Mouse (Mus musculus) midbrain, embryonic 16.5 days (tissue): ENCODE measurements around the gene Tubb4b. TPM values are rescaled to one million over a fixed set of nuclear protein-coding genes. Genes with fewer than 3 reads are reported as not detected.
"Not testable (repeated sequence)": the region's sequence is repeated elsewhere in the genome, so short reads cannot be mapped to it uniquely, and the experiment has no call there.

Experiments used
- ATAC-seq: fragments of 200-750 bp; cut with Nextera tagmentation; 2 replicates; pipeline ENCODE4 v1.8.0; 2017; ENCODE audit warnings: moderate TSS enrichment
- H3K27ac ChIP-seq: fragments of 300-500 bp; sonication (generic); 2 replicates; pipeline ENCODE4 v1.5.1; 2014; ENCODE audit warnings: mild to moderate bottlenecking, low read length, mixed read lengths
- H3K27me3 ChIP-seq: fragments of 300-500 bp; sonication (generic); 2 replicates; pipeline ENCODE4 v1.6.1; 2014; ENCODE audit warnings: low read depth, low read length, mixed read lengths; ENCODE audit not compliant: control insufficient read depth, insufficient read depth
- H3K36me3 ChIP-seq: fragments of 300-500 bp; sonication (generic); 2 replicates; pipeline ENCODE4 v1.6.1; 2014; ENCODE audit warnings: mild to moderate bottlenecking, low read length, moderate library complexity, mixed read lengths; ENCODE audit not compliant: control insufficient read depth, insufficient read depth
- H3K4me1 ChIP-seq: fragments of 300-500 bp; sonication (generic); 2 replicates; pipeline ENCODE4 v1.6.1; 2014; ENCODE audit warnings: mild to moderate bottlenecking, low read length, mixed read lengths; ENCODE audit not compliant: control insufficient read depth, insufficient read depth
- H3K4me2 ChIP-seq: fragments of 300-500 bp; sonication (generic); 2 replicates; pipeline ENCODE4 v1.6.1; 2014; ENCODE audit warnings: mild to moderate bottlenecking, low read length, mixed read lengths
- H3K4me3 ChIP-seq: fragments of 300-500 bp; sonication (generic); 2 replicates; pipeline ENCODE4 v1.5.1; 2014; ENCODE audit warnings: low read depth, mild to moderate bottlenecking, low read length, moderate library complexity, mixed read lengths
- H3K9ac ChIP-seq: fragments of 300-500 bp; sonication (generic); 2 replicates; pipeline ENCODE4 v1.6.1; 2014; ENCODE audit warnings: low read depth, low read length, mixed read lengths
- H3K9me3 ChIP-seq: fragments of 300-500 bp; sonication (generic); replicated peaks from 2 replicates; pipeline ENCODE4 v1.6.1; 2014; ENCODE audit warnings: mild to moderate bottlenecking, low read length, mixed read lengths; ENCODE audit not compliant: control insufficient read depth, poor library complexity, severe bottlenecking
- WGBS: fragments of 180-500 bp; shearing (Covaris S2); extraction: QIAGEN DNeasy Blood & Tissue Kit; methylation state at CpG from one replicate; pipeline ENCODE4 v1.1.7; 2014; 5-methylcytosine and 5-hydroxymethylcytosine counted together
- polyA plus RNA-seq: library from polyadenylated mRNA; unstranded; fragments of >200 nt; fragmentation: Nextera tagmentation; extraction: Ambion mirVana; gene quantifications from 2 replicates; pipeline ENCODE4 v1.2.1, GENCODE M21; 2015

Tubb4b gene
- polyA plus RNA-seq, 1 experiment from 2014 or later: 421 TPM

GRCm38 (mm10) chr2:25256443-25257109 lies 32.1 kb upstream of the Tubb4b start:
- not testable (repeated sequence) for H3K27me3 ChIP-seq, H3K36me3 ChIP-seq, H3K9me3 ChIP-seq, H3K9ac ChIP-seq, ATAC-seq, H3K27ac ChIP-seq
- H3K4me1 ChIP-seq: peaks cover 23% of the 10 kb centered on the region
- WGBS: 54% methylated on average over 10 of the region's 12 CpGs
- peak overlapping the region; percentile 97 for H3K4me3 ChIP-seq
- H3K4me2 ChIP-seq: peak overlapping the region; percentile 99

DNA sequence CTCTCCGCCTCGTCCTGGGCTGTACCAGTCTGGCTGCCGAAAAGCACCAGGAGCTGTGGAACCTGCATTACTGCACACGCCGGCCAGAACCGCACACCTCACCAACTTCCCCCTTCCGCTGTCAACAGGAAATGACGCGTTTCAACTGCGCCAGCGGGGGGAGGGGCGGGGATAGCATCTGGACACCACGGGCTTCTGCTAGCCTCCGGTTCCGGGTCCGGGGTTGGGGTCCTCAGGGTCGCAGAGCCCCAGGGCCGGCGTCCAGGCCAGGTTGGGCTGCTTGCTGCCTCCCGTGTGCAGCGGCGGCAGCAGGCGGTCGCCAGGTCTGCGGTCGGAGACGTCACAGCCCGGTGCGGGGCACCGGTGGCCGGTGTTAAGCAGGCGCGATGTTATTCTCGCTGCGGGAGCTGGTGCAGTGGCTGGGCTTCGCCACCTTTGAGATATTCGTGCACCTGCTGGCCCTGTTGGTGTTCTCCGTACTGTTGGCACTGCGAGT lies 30.8 kb upstream of the Tubb4b start, which contains the start of gene Tmem203:
Gene Tmem203 (plus strand): TSS at position 156 of the 496 bp plus-strand sequence.
- Histone ChIP-seq H3K4me1 (peaks cover 23% of the 10 kb centered on the region), H3K4me3 (peak within 1 kb of the TSS; percentile 97), H3K36me3 (0 out of 2 replicates have a peak, but pooled peaks cover 4% of the 10 kb centered on the region), H3K4me2 (peak within 1 kb of the TSS; percentile 99), H3K27me3 (no peaks in the 10 kb centered on the region), H3K27ac (peak within 1 kb of the TSS; percentile 83), H3K9ac (peak within 1 kb of the TSS; percentile 89), H3K9me3 (no peaks in the 10 kb centered on the region)
- WGBS: under 1% methylated on average over 39 of the region's 39 CpGs
- peak; percentile 91 for ATAC-seq

- Histone ChIP-seq H3K27me3 (no peaks in the 10 kb centered on the region), H3K4me3 (no peak overlapping the region), H3K4me1 (peaks cover 19% of the 10 kb centered on the region), H3K9ac (no peak overlapping the region), H3K4me2 (no peak overlapping the region), H3K36me3 (peaks cover 13% of the 10 kb centered on the region), H3K27ac (no peak overlapping the region), H3K9me3 (no peaks in the 10 kb centered on the region)
- 80% methylated on average over 1 of the region's 1 CpGs for WGBS
- no peak for ATAC-seq
Observed at GRCm38 (mm10) chr2:25252331-25252730, 27.8 kb upstream of the Tubb4b start.

DNA sequence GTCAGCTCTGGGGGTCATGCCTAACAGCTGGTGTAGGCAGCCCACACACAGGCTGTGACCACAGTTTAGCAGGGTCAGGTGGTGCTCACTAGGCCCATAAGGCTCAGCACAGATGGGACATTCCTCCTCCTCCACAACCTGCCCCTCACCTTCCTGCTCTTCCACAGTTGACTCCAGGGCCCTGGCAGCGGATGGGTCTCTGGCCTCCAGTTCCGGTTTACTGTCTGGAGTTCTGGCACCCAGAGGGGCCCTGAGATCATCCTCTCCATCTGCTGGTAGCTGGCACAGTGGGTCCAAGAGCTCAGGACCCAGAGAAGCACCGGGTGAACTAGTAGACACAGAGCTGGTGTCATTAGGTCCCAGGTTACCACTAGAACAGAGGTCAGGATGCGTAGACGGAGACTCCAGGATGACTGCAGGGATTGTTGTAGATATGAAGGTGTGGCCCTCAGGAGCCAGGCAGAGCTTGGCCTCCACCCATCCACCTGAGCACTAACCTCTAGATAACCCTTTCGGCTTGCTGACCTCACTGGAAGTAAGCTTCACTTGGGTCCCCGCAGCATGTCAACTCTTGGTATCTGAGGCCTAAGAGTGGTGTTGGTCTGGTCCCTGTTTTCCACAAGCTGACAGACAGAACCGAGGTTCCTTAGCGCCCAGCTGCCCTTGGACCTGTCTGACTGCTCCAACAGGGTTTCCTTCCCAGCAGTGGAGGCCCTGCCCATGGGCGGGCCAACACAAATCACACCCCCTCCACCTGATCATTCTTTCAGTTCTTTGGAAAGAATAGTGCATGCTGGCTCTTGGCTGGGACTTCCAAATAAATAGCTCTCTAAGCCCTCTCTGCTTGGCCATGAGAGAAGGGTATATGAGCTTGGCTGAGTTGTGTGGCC lies 21.9 kb upstream of the Tubb4b start, which contains the start of gene AL732309.1:
Gene AL732309.1 (minus strand): TSS at position 681 of the 890 bp plus-strand sequence.
- WGBS: 92% methylated on average over 10 of the region's 10 CpGs
- Histone ChIP-seq H3K4me3 (no peak within 1 kb of the TSS), H3K4me1 (peaks cover 12% of the 10 kb centered on the region), H3K36me3 (peaks cover 15% of the 10 kb centered on the region), H3K9me3 (no peaks in the 10 kb centered on the region), H3K27ac (no peak within 1 kb of the TSS), H3K27me3 (no peaks in the 10 kb centered on the region), H3K9ac (no peak within 1 kb of the TSS), H3K4me2 (no peak within 1 kb of the TSS)
- ATAC-seq: no peak

DNA sequence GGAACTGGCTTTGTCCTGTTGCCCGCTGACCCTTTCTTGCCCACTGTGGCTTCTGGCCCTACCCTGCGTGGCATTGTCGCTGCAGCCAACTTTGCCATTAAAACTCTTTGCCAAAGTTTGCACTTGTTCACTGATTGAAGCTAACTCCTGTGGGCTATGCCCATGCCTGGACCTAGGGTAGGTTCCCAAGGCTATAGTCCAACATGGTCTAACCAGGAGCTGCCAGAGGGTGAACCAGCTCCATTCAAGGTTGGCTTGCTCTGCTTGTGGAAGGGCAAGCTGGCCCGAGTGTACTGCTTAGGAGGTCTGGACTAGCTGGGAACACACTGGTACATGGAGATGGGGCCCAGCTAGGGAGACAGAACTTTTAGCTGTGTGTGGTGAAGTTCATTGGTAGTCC lies 19.6 kb upstream of the Tubb4b start:
- no peak overlapping the region for H3K9ac ChIP-seq
- H3K4me2 ChIP-seq: no peak overlapping the region; the same call in 1 of the 2 replicates
- no peaks in the 10 kb centered on the region for H3K27me3 ChIP-seq
- no peak overlapping the region for H3K27ac ChIP-seq
- peaks cover 20% of the 10 kb centered on the region for H3K4me1 ChIP-seq
- WGBS: 90% methylated on average over 4 of the region's 4 CpGs
- H3K9me3 ChIP-seq: no peaks in the 10 kb centered on the region
- no peak overlapping the region for H3K4me3 ChIP-seq
- H3K36me3 ChIP-seq: peaks cover 12% of the 10 kb centered on the region
- ATAC-seq: no peak

DNA sequence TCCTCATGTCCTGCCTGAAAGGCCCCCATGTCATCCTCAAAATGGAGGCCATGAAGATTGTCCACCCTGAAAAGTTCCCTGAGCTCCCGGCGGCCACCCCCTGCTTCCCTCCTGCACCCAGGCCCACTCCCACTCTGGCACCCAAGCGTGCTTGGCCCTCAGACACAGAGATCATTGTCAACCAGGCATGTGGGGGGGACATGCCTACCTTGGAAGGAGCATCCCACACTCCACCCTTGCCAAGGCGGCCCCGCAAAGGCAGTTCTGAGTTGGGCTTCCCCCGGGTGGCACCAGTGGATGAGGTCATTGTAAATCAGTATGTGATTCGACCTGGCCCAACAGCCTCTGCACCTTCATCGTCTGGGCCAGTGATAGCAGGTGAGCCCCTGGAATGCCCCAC lies 18.8 kb upstream of the Tubb4b start:
- no peak for ATAC-seq
- 83% methylated on average over 8 of the region's 8 CpGs for WGBS
- H3K4me3 ChIP-seq: peak overlapping the region; percentile 77
- peak overlapping the region; percentile 96 for H3K9ac ChIP-seq
- H3K27ac ChIP-seq: no peak overlapping the region
- no peaks in the 10 kb centered on the region for H3K27me3 ChIP-seq
- peaks cover 20% of the 10 kb centered on the region for H3K4me1 ChIP-seq
- no peaks in the 10 kb centered on the region for H3K9me3 ChIP-seq
- peaks cover 9% of the 10 kb centered on the region; the same call in 1 of the 2 replicates for H3K36me3 ChIP-seq
- peak overlapping the region; percentile 92 for H3K4me2 ChIP-seq

GRCm38 (mm10) chr2:25242101-25242506 lies 17.6 kb upstream of the Tubb4b start, which contains the start of the genes Rnf208 and Cysrt1:
Gene Rnf208 (plus strand): TSS chr2:25242255.
Gene Cysrt1 (minus strand): TSS chr2:25242452.
- peak; percentile 61 for ATAC-seq
- Histone ChIP-seq H3K4me1 (peaks cover 20% of the 10 kb centered on the region), H3K27ac (peak within 1 kb of the TSS; percentile 82), H3K9me3 (no peaks in the 10 kb centered on the region), H3K27me3 (no peaks in the 10 kb centered on the region), H3K4me3 (peak within 1 kb of the TSS; percentile 77), H3K4me2 (peak within 1 kb of the TSS; percentile 92), H3K9ac (peak within 1 kb of the TSS; percentile 96), H3K36me3 (peaks cover 5% of the 10 kb centered on the region; the same call in 1 of the 2 replicates)
- WGBS: 0% methylated on average over 33 of the region's 59 CpGs

DNA sequence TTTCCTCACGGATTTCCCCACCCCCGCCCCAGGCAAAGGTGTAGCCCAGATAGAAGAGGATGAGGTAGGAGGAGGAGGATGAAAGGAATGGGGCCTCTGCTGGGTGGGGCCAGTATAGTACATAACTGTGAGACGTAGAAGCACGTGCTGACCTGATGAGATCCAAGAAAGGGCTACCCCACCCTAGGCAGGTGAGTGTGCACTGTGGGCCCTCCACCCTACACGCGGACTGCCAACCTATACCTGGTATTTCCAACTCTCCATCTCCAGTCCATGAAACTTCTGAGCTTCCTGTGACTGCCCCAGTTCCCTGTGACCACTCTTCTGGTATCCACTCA lies 16.9 kb upstream of the Tubb4b start:
- Histone ChIP-seq H3K4me3 (peak overlapping the region; percentile 77), H3K4me1 (peaks cover 20% of the 10 kb centered on the region), H3K27me3 (no peaks in the 10 kb centered on the region), H3K27ac (peak overlapping the region; percentile 82), H3K9me3 (no peaks in the 10 kb centered on the region), H3K9ac (peak overlapping the region; percentile 96), H3K4me2 (peak overlapping the region; percentile 92), H3K36me3 (peaks cover 5% of the 10 kb centered on the region; the same call in 1 of the 2 replicates)
- WGBS: 18% methylated on average over 6 of the region's 6 CpGs
- peak; percentile 50 for ATAC-seq
